Mouse (Mus musculus) hindbrain, embryonic 15.5 days (tissue): ENCODE results near the gene Cacna2d2. TPM values are rescaled to one million over a fixed set of nuclear protein-coding genes. Genes with fewer than 3 reads are reported as not detected.

Experiments
- ATAC-seq: fragments of 200-750 bp; cut with Nextera tagmentation; 2 replicates; pipeline ENCODE4 v1.8.0; 2017; ENCODE audit warnings: low read depth, moderate number of reproducible peaks, moderate TSS enrichment; ENCODE audit not compliant: low FRiP score
- H3K27ac ChIP-seq: fragments of 300-500 bp; sonication (generic); replicated peaks from 2 replicates; pipeline ENCODE4 v1.5.1; 2015; ENCODE audit warnings: mild to moderate bottlenecking, inconsistent platforms
- H3K27me3 ChIP-seq: fragments of 300-500 bp; sonication (generic); 2 replicates; pipeline ENCODE4 v1.6.1; 2015; ENCODE audit warnings: control low read depth, inconsistent platforms
- H3K36me3 ChIP-seq: fragments of 300-500 bp; sonication (generic); 2 replicates; pipeline ENCODE4 v1.6.1; 2015; ENCODE audit warnings: control low read depth, inconsistent platforms
- H3K4me1 ChIP-seq: fragments of 300-500 bp; sonication (generic); replicated peaks from 2 replicates; pipeline ENCODE4 v1.6.1; 2015; ENCODE audit warnings: control low read depth, inconsistent platforms
- H3K4me2 ChIP-seq: fragments of 300-500 bp; sonication (generic); 2 replicates; pipeline ENCODE4 v1.6.1; 2015; ENCODE audit warnings: moderate library complexity, mild to moderate bottlenecking, inconsistent platforms
- H3K4me3 ChIP-seq: fragments of 300-500 bp; sonication (generic); 2 replicates; pipeline ENCODE4 v1.5.1; 2015; ENCODE audit warnings: mild to moderate bottlenecking, inconsistent platforms
- H3K9ac ChIP-seq: fragments of 300-500 bp; sonication (generic); 2 replicates; pipeline ENCODE4 v1.6.1; 2015; ENCODE audit warnings: inconsistent platforms
- H3K9me3 ChIP-seq: fragments of 300-500 bp; sonication (generic); 2 replicates; pipeline ENCODE4 v1.6.1; 2016; ENCODE audit warnings: control low read depth, inconsistent platforms
- WGBS: fragments of 180-500 bp; shearing (Covaris S2); methylation state at CpG from one replicate; pipeline ENCODE4 v1.1.7; 2015; 5-methylcytosine and 5-hydroxymethylcytosine counted together
- polyA plus RNA-seq: library from polyadenylated mRNA; unstranded; fragments of >200 nt; fragmentation: Nextera tagmentation; extraction: Ambion mirVana; gene quantifications from 2 replicates; pipeline ENCODE4 v1.2.1, GENCODE M21; 2015

The Cacna2d2 gene
- polyA plus RNA-seq, 1 experiment from 2014 or later = 10.7 TPM

- no peak for ATAC-seq
- Histone ChIP-seq H3K27ac (0 out of 2 replicates have a peak overlapping the region, but pooled peaks have one; percentile 3), H3K4me2 (no peak overlapping the region), H3K9me3 (no peaks in the 10 kb centered on the region), H3K9ac (no peak overlapping the region), H3K4me1 (peaks cover 85% of the 10 kb centered on the region), H3K27me3 (no peaks in the 10 kb centered on the region), H3K36me3 (no peaks in the 10 kb centered on the region), H3K4me3 (no peak overlapping the region)
- 53% methylated on average over 10 of the region's 10 CpGs for WGBS
Measured at GRCm38 (mm10) chr9:107508266-107508665, 108.9 kb downstream of the Cacna2d2 start.

GRCm38 (mm10) chr9:107510384-107511100 is 111.1 kb downstream of the Cacna2d2 start:
- Histone ChIP-seq H3K4me3 (no peak overlapping the region), H3K9ac (no peak overlapping the region), H3K27me3 (no peaks in the 10 kb centered on the region), H3K36me3 (no peaks in the 10 kb centered on the region), H3K27ac (peak overlapping the region; percentile 63), H3K4me2 (no peak overlapping the region), H3K9me3 (no peaks in the 10 kb centered on the region), H3K4me1 (peaks cover 77% of the 10 kb centered on the region)
- WGBS = 70% methylated on average over 14 of the region's 14 CpGs
- no peak for ATAC-seq

- H3K4me1 ChIP-seq = peaks cover 70% of the 10 kb centered on the region
- peak overlapping the region; percentile 63 for H3K27ac ChIP-seq
Measured at GRCm38 (mm10) chr9:107511436-107511835, 112.0 kb downstream of the Cacna2d2 start.

GRCm38 (mm10) chr9:107512326-107512725 is 112.9 kb downstream of the Cacna2d2 start:
- Histone ChIP-seq H3K4me2 (no peak overlapping the region), H3K27ac (peak overlapping the region; percentile 63), H3K4me1 (peaks cover 67% of the 10 kb centered on the region), H3K36me3 (no peaks in the 10 kb centered on the region), H3K4me3 (no peak overlapping the region), H3K9me3 (no peaks in the 10 kb centered on the region), H3K27me3 (no peaks in the 10 kb centered on the region), H3K9ac (no peak overlapping the region)
- ATAC-seq = no peak
- 41% methylated on average over 16 of the region's 16 CpGs for WGBS

More at GRCm38 (mm10) chr9:107511436-107511835, 112.0 kb downstream of the Cacna2d2 start:
- H3K4me2 ChIP-seq = no peak overlapping the region
- H3K9ac ChIP-seq = no peak overlapping the region
- H3K9me3 ChIP-seq = no peaks in the 10 kb centered on the region
- 32% methylated on average over 8 of the region's 8 CpGs for WGBS
- no peaks in the 10 kb centered on the region for H3K27me3 ChIP-seq
- no peak overlapping the region for H3K4me3 ChIP-seq
- H3K36me3 ChIP-seq = no peaks in the 10 kb centered on the region
- ATAC-seq = no peak

GRCm38 (mm10) chr9:107514303-107514955 is 115.0 kb downstream of the Cacna2d2 start:
- H3K4me2 ChIP-seq = no peak overlapping the region
- H3K4me3 ChIP-seq = no peak overlapping the region
- no peak overlapping the region for H3K9ac ChIP-seq
- H3K27ac ChIP-seq = no peak overlapping the region
- H3K27me3 ChIP-seq = no peaks in the 10 kb centered on the region
- no peaks in the 10 kb centered on the region for H3K9me3 ChIP-seq
- peak; percentile 63; the same call in 1 of the 2 replicates for ATAC-seq
- H3K36me3 ChIP-seq = no peaks in the 10 kb centered on the region
- H3K4me1 ChIP-seq = peaks cover 46% of the 10 kb centered on the region
- 21% methylated on average over 14 of the region's 14 CpGs for WGBS

- 40% methylated on average over 6 of the region's 6 CpGs for WGBS
- no peak overlapping the region for H3K27ac ChIP-seq
Measured at GRCm38 (mm10) chr9:107520331-107520730, 120.9 kb downstream of the Cacna2d2 start.

GRCm38 (mm10) chr9:107521190-107521589 is 121.8 kb downstream of the Cacna2d2 start:
- Histone ChIP-seq H3K27me3 (peaks cover 20% of the 10 kb centered on the region), H3K9me3 (no peaks in the 10 kb centered on the region), H3K36me3 (peaks cover 8% of the 10 kb centered on the region; the same call in 1 of the 2 replicates), H3K4me2 (no peak overlapping the region), H3K4me1 (peaks cover 21% of the 10 kb centered on the region), H3K27ac (0 out of 2 replicates have a peak overlapping the region, but pooled peaks have one; percentile 20), H3K9ac (no peak overlapping the region), H3K4me3 (no peak overlapping the region)
- WGBS = 63% methylated on average over 5 of the region's 5 CpGs
- no peak for ATAC-seq

More at GRCm38 (mm10) chr9:107520331-107520730, 120.9 kb downstream of the Cacna2d2 start:
- no peak for ATAC-seq
- H3K27me3 ChIP-seq = peaks cover 12% of the 10 kb centered on the region
- H3K4me1 ChIP-seq = peaks cover 20% of the 10 kb centered on the region
- no peak overlapping the region for H3K4me2 ChIP-seq
- H3K36me3 ChIP-seq = peaks cover 8% of the 10 kb centered on the region; the same call in 1 of the 2 replicates
- H3K4me3 ChIP-seq = no peak overlapping the region
- H3K9me3 ChIP-seq = no peaks in the 10 kb centered on the region
- no peak overlapping the region for H3K9ac ChIP-seq

- Histone ChIP-seq H3K27me3 (peaks cover 24% of the 10 kb centered on the region), H3K36me3 (peaks cover 8% of the 10 kb centered on the region; the same call in 1 of the 2 replicates), H3K27ac (no peak overlapping the region; the same call in 1 of the 2 replicates), H3K9ac (no peak overlapping the region), H3K9me3 (no peaks in the 10 kb centered on the region), H3K4me3 (no peak overlapping the region), H3K4me2 (peak overlapping the region; percentile 23), H3K4me1 (peaks cover 28% of the 10 kb centered on the region)
- 30% methylated on average over 25 of the region's 25 CpGs for WGBS
- ATAC-seq = no peak
Measured at GRCm38 (mm10) chr9:107521711-107522399, 122.4 kb downstream of the Cacna2d2 start.

- Histone ChIP-seq H3K27ac (no peak overlapping the region), H3K36me3 (peaks cover 8% of the 10 kb centered on the region; the same call in 1 of the 2 replicates), H3K9ac (no peak overlapping the region), H3K4me2 (peak overlapping the region; percentile 23), H3K27me3 (peaks cover 24% of the 10 kb centered on the region), H3K4me3 (no peak overlapping the region), H3K9me3 (no peaks in the 10 kb centered on the region), H3K4me1 (peaks cover 29% of the 10 kb centered on the region)
- WGBS = 13% methylated on average over 2 of the region's 2 CpGs
- ATAC-seq = no peak
Measured at GRCm38 (mm10) chr9:107522400-107522711, 122.9 kb downstream of the Cacna2d2 start.

GRCm38 (mm10) chr9:107526198-107527026 is 127.0 kb downstream of the Cacna2d2 start:
- H3K27me3 ChIP-seq = peaks cover 24% of the 10 kb centered on the region
- ATAC-seq = peak; percentile 69

GRCm38 (mm10) chr9:107533791-107534407 is 134.5 kb downstream of the Cacna2d2 start, which contains the start of gene Tmem115:
Gene Tmem115 (plus strand): TSS chr9:107533945.
- peaks cover 16% of the 10 kb centered on the region for H3K36me3 ChIP-seq
- WGBS = under 1% methylated on average over 45 of the region's 48 CpGs

More at GRCm38 (mm10) chr9:107526198-107527026, 127.0 kb downstream of the Cacna2d2 start:
- Histone ChIP-seq H3K27ac (no peak overlapping the region), H3K9ac (no peak overlapping the region), H3K4me1 (peaks cover 22% of the 10 kb centered on the region), H3K4me2 (peak overlapping the region; percentile 55), H3K4me3 (peak overlapping the region; percentile 28), H3K36me3 (peaks cover 8% of the 10 kb centered on the region; the same call in 1 of the 2 replicates), H3K9me3 (no peaks in the 10 kb centered on the region)
- 7% methylated on average over 44 of the region's 44 CpGs for WGBS

More at GRCm38 (mm10) chr9:107533791-107534407, 134.5 kb downstream of the Cacna2d2 start, which contains the start of gene Tmem115:
- peak within 1 kb of the TSS; percentile 80 for H3K4me3 ChIP-seq
- ATAC-seq = peak; percentile 98
- no peaks in the 10 kb centered on the region for H3K27me3 ChIP-seq
- H3K9me3 ChIP-seq = no peaks in the 10 kb centered on the region
- peaks cover 40% of the 10 kb centered on the region for H3K4me1 ChIP-seq
- peak within 1 kb of the TSS; percentile 83 for H3K27ac ChIP-seq
- H3K9ac ChIP-seq = peak within 1 kb of the TSS; percentile 84
- H3K4me2 ChIP-seq = peak within 1 kb of the TSS; percentile 99
